Mouse (Mus musculus): ENCODE results near the gene Ces2f. TPM values are rescaled to one million over a fixed set of nuclear protein-coding genes. Genes with fewer than 3 reads are reported as not detected.

Gene Ces2f
- polyA plus RNA-seq, 1 experiment from 2014 or later = not detected

DNA sequence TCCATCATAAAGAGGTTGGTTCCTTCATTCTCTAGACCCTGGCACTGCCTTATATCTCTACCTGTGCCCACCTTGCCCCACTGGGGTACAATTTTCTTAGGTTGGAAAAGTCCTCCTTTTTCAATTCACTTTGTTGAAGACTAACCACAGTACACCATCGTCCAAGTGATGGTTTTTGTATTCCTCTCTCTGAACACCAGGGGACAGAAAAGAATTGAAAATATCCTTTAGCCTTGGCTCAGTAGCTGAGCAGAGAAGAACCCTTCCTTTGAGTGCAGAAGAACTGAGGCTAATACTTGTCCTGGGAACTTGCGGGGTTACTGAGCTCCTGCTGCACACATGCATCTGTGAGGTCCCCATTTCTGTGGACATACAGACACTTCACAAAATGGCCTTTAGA lies 2.5 kb upstream of the Ces2f start:
- H3K27me3 ChIP-seq (replicated peaks; ENCODE audit: insufficient read depth, low read length) = no peaks in the 10 kb centered on the region
- H3K4me1 ChIP-seq (ENCODE audit: insufficient read depth, low read depth, low read length) = no peaks in the 10 kb centered on the region
- no peak overlapping the region for H3K4me2 ChIP-seq (replicated peaks; ENCODE audit: low read depth, low read length)
- no peaks in the 10 kb centered on the region for H3K36me3 ChIP-seq (ENCODE audit: insufficient read depth, low read length)
- no peak for DNase-seq (ENCODE audit: low spot score)
- H3K9ac ChIP-seq (replicated peaks; ENCODE audit: low read depth) = no peak overlapping the region
- H3K4me3 ChIP-seq (ENCODE audit: low read depth, low read length) = no peak overlapping the region
- no peak overlapping the region for H3K27ac ChIP-seq (ENCODE audit: low read length)
- no peaks in the 10 kb centered on the region for H3K9me3 ChIP-seq (ENCODE audit: low read length)
- 77% methylated on average over 2 of the region's 2 CpGs for WGBS
- no peak for ATAC-seq
- TF ChIP-seq CTCF (IDR thresholded peaks at IDR 0.05) (no peak), EP300 (IDR thresholded peaks at IDR 0.05) (no peak)

GRCm38 (mm10) chr8:104949031-104949430 lies 1.9 kb downstream of the Ces2f start:
- DNase-seq (ENCODE audit: low spot score) = no peak
- no peak for TF ChIP-seq CTCF (IDR thresholded peaks at IDR 0.05)
- TF ChIP-seq EP300 (IDR thresholded peaks at IDR 0.05) = no peak
- ATAC-seq = no peak
- H3K9me3 ChIP-seq (ENCODE audit: low read length) = no peaks in the 10 kb centered on the region
- no peaks in the 10 kb centered on the region for H3K27me3 ChIP-seq (replicated peaks; ENCODE audit: insufficient read depth, low read length)
- H3K36me3 ChIP-seq (ENCODE audit: insufficient read depth, low read length) = no peaks in the 10 kb centered on the region
- no peak overlapping the region for H3K9ac ChIP-seq (replicated peaks; ENCODE audit: low read depth)
- no peak overlapping the region for H3K4me3 ChIP-seq (ENCODE audit: low read depth, low read length)
- H3K4me1 ChIP-seq (ENCODE audit: insufficient read depth, low read depth, low read length) = no peaks in the 10 kb centered on the region
- no peak overlapping the region for H3K27ac ChIP-seq (ENCODE audit: low read length)
- no peak overlapping the region for H3K4me2 ChIP-seq (replicated peaks; ENCODE audit: low read depth, low read length)
- 62% methylated on average over 5 of the region's 5 CpGs for WGBS

DNA sequence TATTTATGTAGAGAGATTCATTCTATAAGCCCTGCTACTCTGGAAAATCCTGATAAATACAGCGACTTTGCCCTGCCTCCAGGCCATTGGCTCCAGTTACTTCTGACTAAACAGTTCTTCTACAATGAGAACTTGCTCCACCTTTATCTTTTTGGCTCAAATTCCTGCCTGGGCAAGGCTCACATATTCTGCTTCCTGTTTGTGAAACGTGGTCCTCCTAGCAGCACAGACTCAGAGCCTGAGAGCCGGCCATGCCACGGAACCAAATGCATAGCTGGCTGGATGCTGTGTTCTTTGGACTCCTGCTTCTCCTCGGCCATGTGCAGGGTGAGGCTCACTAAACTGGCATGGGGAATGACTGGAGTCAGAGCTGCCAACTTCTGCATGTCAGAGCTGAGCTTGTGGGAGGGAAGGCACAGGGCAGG lies 14.4 kb downstream of the Ces2f start, which contains the start of gene Ces2g:
Ces2g (plus strand) TSS at position 182 of the 425 bp plus-strand sequence.
- no peak for TF ChIP-seq CTCF (IDR thresholded peaks at IDR 0.05)
- TF ChIP-seq EP300 (IDR thresholded peaks at IDR 0.05) = no peak

DNA sequence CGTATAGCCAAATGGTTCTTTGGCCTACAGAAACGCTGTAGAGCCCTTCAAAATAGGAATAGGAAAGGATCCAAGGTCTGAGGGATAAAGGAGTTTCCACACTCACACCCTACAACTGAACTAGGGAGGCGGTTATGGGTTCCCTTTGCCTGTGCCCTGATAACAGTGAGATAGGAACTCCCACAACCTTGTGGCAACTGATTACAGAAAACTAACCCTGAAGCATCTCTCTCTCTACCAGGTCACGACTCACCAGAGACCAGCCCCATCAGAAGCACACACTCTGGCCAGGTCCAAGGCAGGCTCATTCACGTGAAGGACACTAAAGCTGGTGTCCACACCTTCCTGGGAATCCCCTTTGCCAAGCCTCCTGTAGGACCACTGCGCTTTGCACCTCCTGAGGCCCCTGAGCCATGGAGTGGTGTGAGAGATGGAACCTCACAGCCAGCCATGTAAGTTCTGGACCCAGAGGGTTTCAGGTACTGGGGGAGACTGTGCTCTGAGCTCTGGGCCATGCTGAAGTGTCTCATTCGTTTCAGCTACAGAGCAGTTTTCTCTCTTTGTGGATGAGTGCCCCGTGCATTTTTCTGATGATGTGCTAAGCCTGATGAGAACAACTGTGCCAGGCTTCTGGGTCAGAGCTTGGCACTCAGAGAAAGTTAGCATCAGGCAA lies 15.2 kb downstream of the Ces2f start:
- DNase-seq (ENCODE audit: low spot score) = no peak
- 60% methylated on average over 8 of the region's 8 CpGs for WGBS
- ATAC-seq = no peak
- Histone ChIP-seq H3K27me3 (replicated peaks; ENCODE audit: insufficient read depth, low read length) (no peaks in the 10 kb centered on the region), H3K36me3 (ENCODE audit: insufficient read depth, low read length) (no peaks in the 10 kb centered on the region), H3K4me3 (ENCODE audit: low read depth, low read length) (no peak overlapping the region), H3K4me1 (ENCODE audit: insufficient read depth, low read depth, low read length) (no peaks in the 10 kb centered on the region), H3K4me2 (replicated peaks; ENCODE audit: low read depth, low read length) (no peak overlapping the region), H3K27ac (ENCODE audit: low read length) (no peak overlapping the region), H3K9me3 (ENCODE audit: low read length) (no peaks in the 10 kb centered on the region), H3K9ac (replicated peaks; ENCODE audit: low read depth) (no peak overlapping the region)
- TF ChIP-seq EP300 (IDR thresholded peaks at IDR 0.05) (no peak), CTCF (IDR thresholded peaks at IDR 0.05) (no peak)

More for the DNA sequence above, 14.4 kb downstream of the Ces2f start, which contains the start of gene Ces2g:
- no peak within 1 kb of the TSS for H3K4me3 ChIP-seq (ENCODE audit: low read depth, low read length)
- H3K27me3 ChIP-seq (replicated peaks; ENCODE audit: insufficient read depth, low read length) = no peaks in the 10 kb centered on the region
- H3K27ac ChIP-seq (ENCODE audit: low read length) = no peak within 1 kb of the TSS
- no peaks in the 10 kb centered on the region for H3K4me1 ChIP-seq (ENCODE audit: insufficient read depth, low read depth, low read length)
- no peaks in the 10 kb centered on the region for H3K9me3 ChIP-seq (ENCODE audit: low read length)
- DNase-seq (ENCODE audit: low spot score) = peak; percentile 5
- no peak within 1 kb of the TSS for H3K4me2 ChIP-seq (replicated peaks; ENCODE audit: low read depth, low read length)
- H3K9ac ChIP-seq (replicated peaks; ENCODE audit: low read depth) = no peak within 1 kb of the TSS
- ATAC-seq = no peak
- no peaks in the 10 kb centered on the region for H3K36me3 ChIP-seq (ENCODE audit: insufficient read depth, low read length)
- WGBS = 49% methylated on average over 5 of the region's 5 CpGs

- Histone ChIP-seq H3K4me3 (ENCODE audit: low read depth, low read length) (no peak overlapping the region), H3K36me3 (ENCODE audit: insufficient read depth, low read length) (no peaks in the 10 kb centered on the region), H3K4me2 (replicated peaks; ENCODE audit: low read depth, low read length) (no peak overlapping the region), H3K9ac (replicated peaks; ENCODE audit: low read depth) (no peak overlapping the region), H3K4me1 (ENCODE audit: insufficient read depth, low read depth, low read length) (no peaks in the 10 kb centered on the region), H3K27me3 (replicated peaks; ENCODE audit: insufficient read depth, low read length) (no peaks in the 10 kb centered on the region), H3K9me3 (ENCODE audit: low read length) (no peaks in the 10 kb centered on the region), H3K27ac (ENCODE audit: low read length) (no peak overlapping the region)
- no peak for TF ChIP-seq EP300 (IDR thresholded peaks at IDR 0.05)
- no peak for TF ChIP-seq CTCF (IDR thresholded peaks at IDR 0.05)
- no peak for DNase-seq (ENCODE audit: low spot score)
- ATAC-seq = no peak
- 81% methylated on average over 4 of the region's 4 CpGs for WGBS
These were observed 16.3 kb downstream of the Ces2f start for GRCm38 (mm10) chr8:104963375-104963894.

- Histone ChIP-seq H3K27ac (ENCODE audit: low read length) (no peak overlapping the region), H3K4me2 (replicated peaks; ENCODE audit: low read depth, low read length) (no peak overlapping the region), H3K9ac (replicated peaks; ENCODE audit: low read depth) (no peak overlapping the region), H3K27me3 (replicated peaks; ENCODE audit: insufficient read depth, low read length) (no peaks in the 10 kb centered on the region), H3K36me3 (ENCODE audit: insufficient read depth, low read length) (no peaks in the 10 kb centered on the region), H3K9me3 (ENCODE audit: low read length) (0 out of 2 replicates have a peak, but pooled peaks cover 4% of the 10 kb centered on the region), H3K4me3 (ENCODE audit: low read depth, low read length) (no peak overlapping the region), H3K4me1 (ENCODE audit: insufficient read depth, low read depth, low read length) (no peaks in the 10 kb centered on the region)
- DNase-seq (ENCODE audit: low spot score) (no peak), ATAC-seq (no peak)
- TF ChIP-seq EP300 (IDR thresholded peaks at IDR 0.05) (no peak), CTCF (IDR thresholded peaks at IDR 0.05) (no peak)
- 88% methylated on average over 5 of the region's 5 CpGs for WGBS
These were observed 37.0 kb downstream of the Ces2f start for GRCm38 (mm10) chr8:104984126-104984525.
